Mouse (Mus musculus) embryonic facial prominence, embryonic 15.5 days (tissue): ENCODE data around the gene Csgalnact2. TPM values are rescaled to one million over a fixed set of nuclear protein-coding genes. Genes with fewer than 3 reads are reported as not detected.
A peak's percentile ranks its signal among the peaks of the same experiment; 100 is the strongest.

Source experiments
- ATAC-seq: fragments of 200-750 bp; cut with Nextera tagmentation; 2 replicates; pipeline ENCODE4 v1.8.0; 2017; ENCODE audit warnings: low read depth, moderate TSS enrichment; ENCODE audit not compliant: insufficient number of reproducible peaks, low FRiP score, low TSS enrichment
- H3K27ac ChIP-seq: fragments of 300-500 bp; sonication (generic); replicated peaks from 2 replicates; pipeline ENCODE4 v1.5.1; 2015; ENCODE audit warnings: mild to moderate bottlenecking, inconsistent platforms
- H3K27me3 ChIP-seq: fragments of 300-500 bp; sonication (generic); 2 replicates; pipeline ENCODE4 v1.6.1; 2015; ENCODE audit warnings: inconsistent platforms
- H3K36me3 ChIP-seq: fragments of 300-500 bp; sonication (generic); 2 replicates; pipeline ENCODE4 v1.6.1; 2015; ENCODE audit warnings: mild to moderate bottlenecking, inconsistent platforms
- H3K4me1 ChIP-seq: fragments of 300-500 bp; sonication (generic); 2 replicates; pipeline ENCODE4 v1.6.1; 2015; ENCODE audit warnings: inconsistent platforms
- H3K4me2 ChIP-seq: fragments of 300-500 bp; sonication (generic); replicated peaks from 2 replicates; pipeline ENCODE4 v1.6.1; 2015; ENCODE audit warnings: mild to moderate bottlenecking, inconsistent platforms
- H3K4me3 ChIP-seq: fragments of 300-500 bp; sonication (generic); replicated peaks from 2 replicates; pipeline ENCODE4 v1.5.1; 2015; ENCODE audit warnings: mild to moderate bottlenecking, inconsistent platforms
- H3K9ac ChIP-seq: fragments of 300-500 bp; sonication (generic); 2 replicates; pipeline ENCODE4 v1.6.1; 2015; ENCODE audit warnings: inconsistent platforms
- H3K9me3 ChIP-seq: fragments of 300-500 bp; sonication (generic); replicated peaks from 2 replicates; pipeline ENCODE4 v1.6.1; 2016; ENCODE audit warnings: inconsistent platforms
- WGBS: fragments of 180-500 bp; shearing (Covaris S2); methylation state at CpG from one replicate; pipeline ENCODE4 v1.1.7; 2015; 5-methylcytosine and 5-hydroxymethylcytosine counted together
- polyA plus RNA-seq: library from polyadenylated mRNA; unstranded; fragments of >200 nt; fragmentation: Nextera tagmentation; extraction: Ambion mirVana; gene quantifications from 2 replicates; pipeline ENCODE4 v1.2.1, GENCODE M21; 2015

The Csgalnact2 gene
- polyA plus RNA-seq, 1 experiment from 2014 or later: 16.8 TPM

- no peak overlapping the region for H3K27ac ChIP-seq
- no peak overlapping the region for H3K4me3 ChIP-seq
- peaks cover 15% of the 10 kb centered on the region for H3K27me3 ChIP-seq
- 76% methylated on average over 1 of the region's 1 CpGs for WGBS
- no peak for ATAC-seq
- H3K4me1 ChIP-seq: peaks cover 11% of the 10 kb centered on the region
- H3K4me2 ChIP-seq: no peak overlapping the region
- H3K36me3 ChIP-seq: no peaks in the 10 kb centered on the region
- no peak overlapping the region for H3K9ac ChIP-seq
- no peaks in the 10 kb centered on the region for H3K9me3 ChIP-seq
These were observed 66.8 kb downstream of the Csgalnact2 start for GRCm38 (mm10) chr6:118072176-118072575.

GRCm38 (mm10) chr6:118071416-118071815 is 67.5 kb downstream of the Csgalnact2 start:
- Histone ChIP-seq H3K27me3 (peaks cover 23% of the 10 kb centered on the region), H3K9ac (no peak overlapping the region), H3K36me3 (no peaks in the 10 kb centered on the region), H3K4me3 (no peak overlapping the region), H3K9me3 (no peaks in the 10 kb centered on the region), H3K4me2 (no peak overlapping the region), H3K4me1 (peaks cover 18% of the 10 kb centered on the region), H3K27ac (no peak overlapping the region)
- ATAC-seq: no peak
- 78% methylated on average over 3 of the region's 3 CpGs for WGBS

DNA sequence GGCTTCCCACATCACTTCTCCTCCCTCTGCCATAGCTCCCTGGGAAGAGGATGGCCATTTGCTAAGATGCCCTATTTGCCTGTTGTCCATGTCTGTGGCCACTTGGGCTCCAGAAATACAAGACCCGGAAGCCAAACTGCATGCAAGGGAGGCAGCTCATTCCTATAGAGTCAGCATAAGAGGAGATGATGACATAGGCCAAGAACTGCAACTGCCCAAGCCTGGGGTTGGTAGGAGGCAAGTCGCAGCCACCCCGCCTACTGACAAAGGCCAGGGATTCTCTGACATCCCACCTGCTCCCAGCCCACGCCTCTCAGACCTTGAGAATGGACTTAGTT is 68.0 kb downstream of the Csgalnact2 start:
- no peaks in the 10 kb centered on the region for H3K9me3 ChIP-seq
- H3K36me3 ChIP-seq: no peaks in the 10 kb centered on the region
- ATAC-seq: no peak
- no peak overlapping the region for H3K4me3 ChIP-seq
- H3K4me2 ChIP-seq: no peak overlapping the region
- 88% methylated on average over 4 of the region's 4 CpGs for WGBS
- H3K27ac ChIP-seq: no peak overlapping the region
- peaks cover 27% of the 10 kb centered on the region for H3K27me3 ChIP-seq
- H3K4me1 ChIP-seq: peaks cover 22% of the 10 kb centered on the region
- no peak overlapping the region for H3K9ac ChIP-seq

DNA sequence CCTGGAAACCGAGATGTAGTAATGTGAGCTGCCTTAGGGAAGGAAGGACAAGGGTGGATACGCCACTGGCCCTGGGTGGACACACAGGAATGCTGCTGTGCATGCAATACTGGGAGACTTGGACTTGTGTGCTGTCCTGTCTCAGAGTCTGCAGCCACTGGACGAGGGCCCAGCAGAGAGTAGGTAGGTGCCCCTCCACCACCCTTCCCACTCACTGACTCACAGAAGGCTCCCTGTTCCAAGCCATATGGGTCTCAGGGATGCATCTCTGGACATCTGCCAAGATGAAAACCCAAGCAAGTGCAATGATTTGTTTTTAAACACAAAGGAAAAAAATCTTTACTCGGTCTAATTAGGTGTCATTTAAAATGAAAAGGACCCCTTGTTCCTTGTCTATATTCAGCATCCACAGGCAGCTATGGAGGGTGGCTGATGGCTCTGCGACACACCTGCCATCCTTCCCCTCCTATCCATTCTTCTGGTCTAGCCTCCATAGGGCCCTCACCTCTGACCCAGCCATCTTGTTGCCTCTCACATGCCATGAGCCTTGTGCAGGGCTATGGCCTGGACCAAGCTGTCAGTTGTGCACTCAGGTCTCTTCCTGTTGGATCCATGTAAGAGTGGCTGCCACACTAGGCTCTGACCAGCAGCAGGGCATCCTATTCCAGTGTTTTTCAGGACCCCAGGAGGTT is 68.5 kb downstream of the Csgalnact2 start:
- no peak for ATAC-seq
- H3K4me3 ChIP-seq: no peak overlapping the region
- H3K9me3 ChIP-seq: no peaks in the 10 kb centered on the region
- no peak overlapping the region for H3K4me2 ChIP-seq
- peaks cover 28% of the 10 kb centered on the region for H3K4me1 ChIP-seq
- no peaks in the 10 kb centered on the region for H3K36me3 ChIP-seq
- no peak overlapping the region for H3K27ac ChIP-seq
- 57% methylated on average over 5 of the region's 5 CpGs for WGBS
- H3K9ac ChIP-seq: no peak overlapping the region
- peaks cover 33% of the 10 kb centered on the region for H3K27me3 ChIP-seq

DNA sequence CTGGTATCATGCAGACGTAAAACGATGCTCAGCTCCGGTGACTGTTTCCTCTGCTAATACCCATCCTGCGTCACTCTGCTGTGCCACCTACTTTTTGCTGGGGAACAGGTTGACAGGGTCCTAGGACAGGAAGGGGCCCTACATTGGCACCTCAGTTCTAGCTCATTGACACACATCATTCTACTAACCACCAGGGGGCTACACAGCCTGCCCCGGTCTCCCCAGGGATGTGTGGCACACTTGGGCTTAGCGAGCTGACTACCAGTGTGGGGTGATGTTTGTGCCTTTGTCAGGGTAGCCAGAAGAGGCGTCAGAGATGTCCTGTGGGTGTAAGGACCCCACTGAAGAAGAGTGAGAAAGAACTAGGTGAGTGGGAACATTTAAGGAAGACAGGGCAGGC is 71.2 kb downstream of the Csgalnact2 start:
- Histone ChIP-seq H3K9me3 (no peaks in the 10 kb centered on the region), H3K36me3 (no peaks in the 10 kb centered on the region), H3K27me3 (peaks cover 46% of the 10 kb centered on the region), H3K27ac (no peak overlapping the region), H3K4me1 (peaks cover 18% of the 10 kb centered on the region), H3K4me2 (no peak overlapping the region), H3K4me3 (no peak overlapping the region), H3K9ac (no peak overlapping the region)
- 68% methylated on average over 7 of the region's 7 CpGs for whole genome bisulfite sequencing
- ATAC-seq: no peak

DNA sequence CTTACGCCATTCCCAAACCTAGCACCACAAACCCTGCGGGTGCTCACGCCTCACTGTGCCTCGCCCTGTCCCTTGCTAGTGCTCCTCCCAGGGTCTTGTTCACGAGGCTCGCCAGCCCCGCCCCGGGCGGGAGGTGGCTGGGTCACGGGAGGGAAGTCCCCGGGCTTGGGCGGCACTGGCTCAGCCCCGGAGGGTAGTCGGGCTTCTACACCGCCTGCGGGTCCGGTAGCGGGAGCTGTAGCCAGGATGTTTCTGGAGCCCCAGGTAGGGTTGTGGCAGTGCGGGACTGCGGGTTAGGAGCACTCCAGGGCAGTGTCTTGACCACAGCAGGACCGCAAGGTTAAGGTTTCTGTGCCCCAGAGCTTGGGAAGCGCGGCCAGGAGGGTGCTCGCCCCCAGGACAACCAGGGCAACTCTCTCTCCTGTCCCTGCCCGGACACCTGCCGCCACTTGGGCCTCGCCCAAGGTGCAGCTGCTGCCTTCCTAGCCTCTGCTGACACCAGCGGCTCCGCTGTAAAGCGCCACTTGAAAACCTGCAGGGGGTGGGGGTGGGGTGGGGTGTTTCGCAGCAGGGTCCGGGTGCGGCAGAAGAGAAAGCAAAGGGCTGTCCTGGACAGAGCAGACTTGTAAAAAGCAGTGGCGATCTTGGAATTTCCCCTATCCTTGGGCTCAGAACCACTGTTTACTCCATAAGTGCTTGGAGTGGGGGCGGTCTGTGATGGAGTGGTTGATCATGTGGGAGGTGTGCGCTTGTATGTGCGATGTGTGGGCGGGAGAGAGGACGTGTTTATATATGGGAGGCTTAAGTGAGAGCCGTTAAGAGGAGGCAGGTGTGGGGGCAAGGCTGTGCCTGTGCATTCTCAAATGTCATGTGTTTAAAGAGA is 72.5 kb downstream of the Csgalnact2 start:
- no peak overlapping the region for H3K27ac ChIP-seq
- H3K4me1 ChIP-seq: peaks cover 18% of the 10 kb centered on the region
- ATAC-seq: peak; percentile 59
- H3K9ac ChIP-seq: no peak overlapping the region
- peak overlapping the region; percentile 38 for H3K4me3 ChIP-seq
- H3K9me3 ChIP-seq: no peaks in the 10 kb centered on the region
- no peaks in the 10 kb centered on the region for H3K36me3 ChIP-seq
- peaks cover 46% of the 10 kb centered on the region for H3K27me3 ChIP-seq
- 2% methylated on average over 40 of the region's 40 CpGs for WGBS
- H3K4me2 ChIP-seq: peak overlapping the region; percentile 88

GRCm38 (mm10) chr6:118065837-118066198 is 73.1 kb downstream of the Csgalnact2 start:
- no peak overlapping the region for H3K27ac ChIP-seq
- H3K4me2 ChIP-seq: peak overlapping the region; percentile 88
- no peaks in the 10 kb centered on the region for H3K9me3 ChIP-seq
- H3K27me3 ChIP-seq: peaks cover 46% of the 10 kb centered on the region
- H3K4me1 ChIP-seq: peaks cover 18% of the 10 kb centered on the region
- peak; percentile 25; the same call in 1 of the 2 replicates for ATAC-seq
- H3K4me3 ChIP-seq: peak overlapping the region; percentile 38
- H3K9ac ChIP-seq: no peak overlapping the region
- 1% methylated on average over 12 of the region's 12 CpGs for WGBS
- no peaks in the 10 kb centered on the region for H3K36me3 ChIP-seq

GRCm38 (mm10) chr6:118064968-118065530 is 73.9 kb downstream of the Csgalnact2 start:
- Histone ChIP-seq H3K27ac (no peak overlapping the region), H3K36me3 (no peaks in the 10 kb centered on the region), H3K9ac (no peak overlapping the region), H3K9me3 (no peaks in the 10 kb centered on the region), H3K4me1 (peaks cover 18% of the 10 kb centered on the region), H3K4me2 (peak overlapping the region; percentile 88), H3K4me3 (no peak overlapping the region), H3K27me3 (peaks cover 46% of the 10 kb centered on the region)
- WGBS: 7% methylated on average over 7 of the region's 7 CpGs
- ATAC-seq: no peak

DNA sequence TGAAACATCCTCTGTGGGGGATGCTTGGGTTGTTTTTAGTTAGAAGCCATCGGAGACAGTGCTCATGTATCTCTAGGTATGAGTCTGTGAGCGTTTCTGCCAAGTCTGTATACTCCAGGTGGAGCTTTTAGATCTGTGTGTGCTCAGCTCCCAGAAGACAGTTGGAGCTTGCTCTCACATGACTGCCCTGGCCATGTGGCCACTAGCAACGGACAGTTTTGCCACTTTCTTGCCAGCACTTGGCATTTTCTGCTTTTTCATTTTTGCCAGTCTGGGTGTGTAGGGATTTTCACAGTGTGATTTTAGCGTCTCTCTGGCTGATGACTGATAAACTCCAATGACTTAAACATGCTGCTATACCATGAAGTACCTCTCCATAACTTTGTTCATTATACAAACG is 75.7 kb downstream of the Csgalnact2 start:
- no peak for ATAC-seq
- H3K27ac ChIP-seq: no peak overlapping the region
- 67% methylated on average over 5 of the region's 5 CpGs for WGBS

GRCm38 (mm10) chr6:118061266-118061665 is 77.7 kb downstream of the Csgalnact2 start:
- peaks cover 10% of the 10 kb centered on the region for H3K4me1 ChIP-seq
- no peaks in the 10 kb centered on the region for H3K9me3 ChIP-seq
- no peak overlapping the region for H3K27ac ChIP-seq
- H3K36me3 ChIP-seq: no peaks in the 10 kb centered on the region
- peaks cover 21% of the 10 kb centered on the region for H3K27me3 ChIP-seq
- H3K4me2 ChIP-seq: no peak overlapping the region
- ATAC-seq: no peak
- WGBS: 86% methylated on average over 4 of the region's 4 CpGs
- no peak overlapping the region for H3K4me3 ChIP-seq
- no peak overlapping the region for H3K9ac ChIP-seq

More for the DNA sequence above, 75.7 kb downstream of the Csgalnact2 start:
- Histone ChIP-seq H3K36me3 (no peaks in the 10 kb centered on the region), H3K27me3 (peaks cover 41% of the 10 kb centered on the region), H3K4me1 (peaks cover 18% of the 10 kb centered on the region), H3K4me3 (no peak overlapping the region), H3K4me2 (no peak overlapping the region), H3K9me3 (no peaks in the 10 kb centered on the region), H3K9ac (no peak overlapping the region)
